Mouse (Mus musculus): ENCODE measurements around the gene Crb2.
A peak's percentile ranks its signal among the peaks of the same experiment; 100 is the strongest.

Gene Crb2

DNA sequence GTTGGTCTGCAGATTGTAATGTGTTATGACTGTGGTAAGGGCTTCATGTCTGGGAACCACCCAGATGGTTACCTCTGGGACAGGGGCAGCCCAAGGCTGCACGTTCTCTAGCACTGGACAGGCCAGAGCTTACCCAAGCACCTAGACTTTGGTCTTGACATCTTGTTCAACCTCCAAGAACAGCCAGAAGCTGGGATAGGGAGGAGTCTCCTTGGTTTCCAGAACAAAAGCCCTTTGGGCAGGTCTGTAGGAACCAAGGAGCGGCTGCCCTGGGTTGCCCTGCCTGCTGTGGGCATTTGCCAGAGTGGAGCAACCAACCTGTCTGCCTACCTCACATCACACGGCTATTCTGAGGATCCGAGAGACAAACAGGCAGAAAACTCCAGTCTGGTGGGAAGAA lies 21.0 kb downstream of the Crb2 start:
- no peak for DNase-seq (ENCODE audit: low spot score in 2 of 2)

DNA sequence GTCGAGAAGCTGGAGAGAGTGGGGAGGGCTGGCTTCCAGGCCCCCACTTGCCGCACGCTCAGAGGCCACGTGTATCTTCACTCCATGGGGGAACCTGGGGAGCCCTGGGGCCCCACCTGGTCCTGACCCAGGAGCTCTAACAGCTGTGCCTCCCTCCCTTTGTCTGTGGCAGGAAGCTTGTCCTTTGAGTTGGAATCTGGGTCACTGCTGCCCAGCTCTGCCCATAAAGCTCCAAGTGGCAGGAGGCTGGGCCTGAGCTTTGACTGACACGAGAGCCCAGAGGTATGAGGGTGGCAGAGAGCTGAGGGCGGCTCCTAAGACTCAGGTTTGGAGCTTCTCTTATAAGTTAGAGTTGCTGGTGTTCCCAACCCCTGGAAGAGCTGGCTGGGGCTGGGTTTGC lies 23.1 kb downstream of the Crb2 start:
- no peak for DNase-seq (ENCODE audit: low spot score in 2 of 2)

DNA sequence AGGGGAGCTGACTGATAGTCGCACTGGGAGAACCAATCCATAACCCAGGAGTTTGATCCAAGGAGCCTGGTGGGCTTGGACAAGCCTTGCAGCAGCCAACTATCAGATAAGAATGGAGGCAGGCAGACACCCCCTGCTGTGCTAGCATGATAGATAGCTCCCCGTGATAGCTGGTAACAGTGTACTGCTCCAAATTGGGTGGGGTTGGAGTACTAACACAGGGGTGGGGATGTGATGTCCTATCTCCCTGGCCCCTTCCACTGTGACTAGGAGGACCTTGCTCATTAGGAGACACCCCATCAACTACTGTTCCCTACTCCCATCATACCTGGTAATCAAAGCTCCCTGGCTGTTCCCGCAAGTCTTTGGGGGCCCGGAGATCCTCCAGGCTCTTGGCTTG lies 25.6 kb downstream of the Crb2 start:
- no peak for DNase-seq (ENCODE audit: low spot score in 2 of 2)

DNA sequence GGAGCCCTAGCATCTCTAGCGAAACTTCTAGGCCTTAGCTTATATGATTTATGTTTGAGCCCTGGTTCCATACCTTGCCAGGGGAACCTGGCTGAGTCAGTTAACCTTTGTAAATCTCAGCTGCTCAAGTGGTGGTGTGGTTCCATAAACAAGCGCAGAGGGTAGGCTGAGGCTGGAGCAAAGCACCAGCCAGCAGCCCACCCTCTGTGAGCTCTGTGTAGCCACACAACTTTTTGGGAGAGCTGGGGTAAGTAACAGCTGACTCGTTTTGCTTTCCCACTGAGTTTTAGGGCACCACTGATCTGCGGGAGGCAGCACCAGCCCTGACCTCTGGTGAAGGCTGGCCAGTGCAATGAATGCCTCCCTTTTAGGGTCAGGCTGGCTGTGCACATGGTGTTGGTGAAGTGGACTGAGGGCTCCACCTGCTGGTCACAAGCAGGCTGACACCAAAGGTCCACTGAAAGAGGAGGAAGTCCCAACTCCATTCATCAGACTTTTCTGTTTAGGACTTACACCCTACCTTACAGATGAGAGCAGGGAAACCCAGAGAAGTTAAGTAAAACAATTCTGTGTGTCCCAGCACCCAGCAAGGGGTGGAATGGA lies 26.7 kb downstream of the Crb2 start:
- peak; percentile 52 to 68 for DNase-seq (ENCODE audit: low spot score in 2 of 2)

DNA sequence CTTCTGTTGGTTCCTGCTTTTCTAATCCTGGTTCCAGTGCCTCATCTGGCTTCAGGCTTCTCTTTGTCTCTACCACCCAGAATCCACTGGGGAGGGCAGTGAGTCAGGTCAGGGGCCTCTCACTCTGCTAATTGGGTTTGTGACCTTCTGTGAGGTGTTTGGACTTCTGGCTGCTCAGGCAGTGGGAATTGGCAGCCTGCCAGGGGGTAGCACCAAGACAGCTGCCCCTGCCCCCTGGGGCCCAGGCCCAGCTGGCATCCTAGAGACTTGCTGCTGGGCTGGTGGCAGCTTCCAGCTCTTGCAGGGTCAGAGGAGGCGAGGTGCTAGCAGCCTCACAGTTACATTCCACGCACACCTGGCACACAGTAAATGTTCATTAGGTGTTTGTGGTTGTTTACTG lies 35.6 kb downstream of the Crb2 start:
- no peak for DNase-seq (ENCODE audit: low spot score in 2 of 2)

DNA sequence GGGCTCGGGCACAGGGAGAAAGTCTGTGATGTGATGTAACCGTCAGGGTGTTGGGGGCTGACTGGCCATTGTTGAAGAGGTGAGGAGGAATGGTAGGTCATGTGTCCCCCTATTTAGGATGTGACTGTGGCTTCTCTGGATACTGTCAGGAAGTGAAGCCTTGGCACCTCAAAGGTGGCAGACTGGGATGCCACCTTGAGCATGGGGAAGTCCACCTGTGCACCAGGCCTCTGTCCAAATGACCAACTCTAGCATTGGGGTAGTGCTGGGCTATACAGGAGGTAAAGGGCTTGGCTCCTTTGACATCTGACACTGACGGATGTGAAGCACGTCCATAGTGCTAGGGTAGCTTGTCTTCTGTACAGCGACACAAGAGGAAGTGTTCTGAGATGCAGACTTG lies 36.4 kb downstream of the Crb2 start:
- no peak for DNase-seq (ENCODE audit: low spot score in 2 of 2)

DNA sequence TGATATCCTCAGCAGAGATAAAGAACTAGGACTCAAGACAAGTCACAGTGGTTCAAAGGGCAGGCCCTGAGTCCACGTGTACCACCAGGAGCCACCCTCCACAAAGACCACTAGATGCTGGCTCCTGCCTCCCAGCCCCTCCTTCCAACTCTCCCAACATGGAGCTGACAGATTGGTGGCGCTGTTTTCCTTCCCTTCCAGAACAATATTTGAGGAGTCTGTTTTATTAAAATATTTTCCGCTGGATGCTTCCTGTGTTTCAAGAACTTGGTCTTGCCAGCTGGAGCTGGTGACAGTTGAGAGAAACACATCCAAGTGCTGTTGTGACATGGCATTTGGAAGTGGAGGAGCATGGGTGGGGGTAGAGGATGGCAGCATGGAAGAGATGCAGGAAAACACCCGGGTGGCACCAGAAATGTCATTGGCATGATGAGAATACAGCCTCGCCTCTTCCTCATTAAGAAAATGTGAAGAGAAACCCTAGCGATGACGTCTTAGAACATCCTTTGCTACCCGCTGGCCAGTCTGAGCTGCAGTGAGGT lies 38.8 kb downstream of the Crb2 start:
- DNase-seq (ENCODE audit: low spot score in 2 of 2), result no peak

DNA sequence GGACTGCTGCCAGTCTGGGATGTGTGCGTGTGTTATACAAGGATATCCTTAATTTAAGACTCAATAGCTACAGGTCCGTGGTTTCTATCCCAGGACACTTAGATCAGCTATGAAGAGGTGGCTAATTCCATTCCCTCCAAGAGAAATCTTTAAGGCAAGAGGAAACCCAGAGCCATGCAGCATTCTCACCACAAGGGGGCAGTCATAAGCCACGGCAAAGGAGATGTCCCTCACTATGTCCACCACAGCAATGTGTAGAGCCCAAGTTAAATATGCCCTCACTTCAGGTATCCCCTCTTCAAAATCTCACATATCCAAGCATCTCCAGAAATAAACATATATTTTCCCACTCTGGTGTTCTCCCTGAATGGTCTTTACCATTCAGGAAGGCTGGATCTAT lies 39.6 kb downstream of the Crb2 start:
- DNase-seq (ENCODE audit: low spot score in 2 of 2), result peak; percentile 52 to 69

DNA sequence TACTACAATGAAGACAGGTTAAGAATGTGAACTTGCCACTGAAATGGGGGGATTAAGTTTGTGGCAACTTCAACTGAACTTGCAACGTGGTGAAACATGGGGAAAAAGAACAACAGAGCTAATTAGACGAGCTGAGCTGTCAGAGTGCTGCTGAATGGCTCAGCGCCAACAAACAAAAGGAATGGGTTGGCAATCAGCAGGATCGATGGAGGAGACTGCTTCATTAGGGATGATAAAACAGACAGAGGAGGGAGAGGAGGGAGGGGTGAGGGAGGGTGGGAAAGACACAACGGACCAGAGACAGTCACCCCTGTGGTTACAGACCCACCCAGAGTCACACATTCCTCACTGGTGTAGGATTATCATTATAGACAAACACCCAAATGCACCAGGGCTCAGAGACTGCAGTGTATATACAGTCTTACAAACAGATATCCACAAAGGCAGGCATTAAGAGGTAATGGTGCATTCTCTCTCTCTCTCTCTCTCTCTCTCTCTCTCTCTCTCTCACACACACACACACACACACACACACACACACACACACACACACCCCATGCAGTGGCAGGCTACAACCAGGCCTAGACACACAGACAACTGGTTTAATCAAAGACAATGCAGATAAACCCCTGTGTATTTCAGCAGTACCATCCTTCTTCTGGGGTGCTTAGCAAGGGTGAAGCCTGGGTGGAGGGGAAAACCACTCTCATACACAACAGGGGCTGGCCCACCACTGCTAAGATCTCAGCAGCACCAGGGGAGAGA lies 42.9 kb downstream of the Crb2 start:
- DNase-seq (ENCODE audit: low spot score in 2 of 2), result no peak

DNA sequence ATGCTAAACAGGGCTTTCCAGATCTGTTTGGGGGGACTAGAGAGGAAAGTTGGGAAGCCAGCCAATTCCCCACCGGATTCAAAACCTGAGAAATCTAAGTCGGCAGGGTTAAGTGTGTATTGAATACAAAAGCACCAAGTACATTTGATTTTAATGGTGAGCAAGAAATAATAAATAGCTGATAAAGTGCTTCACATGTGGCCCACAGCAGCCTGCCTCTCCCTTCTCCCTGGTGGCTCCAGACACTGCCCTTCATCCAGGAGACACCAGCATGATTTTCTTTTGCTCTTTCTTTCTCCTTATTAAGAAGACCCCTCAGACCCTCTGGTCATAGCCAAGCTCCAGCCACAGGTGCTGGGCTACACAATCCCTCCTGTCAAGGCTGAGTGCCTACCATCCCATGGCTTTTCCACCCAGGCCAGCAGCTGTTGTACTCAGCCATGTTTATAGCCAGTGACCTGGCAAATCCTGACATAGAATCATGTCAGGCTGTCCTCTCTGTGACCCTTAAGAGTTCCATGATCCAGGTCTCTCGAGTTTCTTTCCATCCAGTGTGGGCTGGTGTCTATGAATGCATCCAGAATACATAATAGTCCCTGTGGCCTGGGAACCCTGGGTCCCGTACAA lies 43.6 kb downstream of the Crb2 start:
- no peak for DNase-seq (ENCODE audit: low spot score in 2 of 2)

DNA sequence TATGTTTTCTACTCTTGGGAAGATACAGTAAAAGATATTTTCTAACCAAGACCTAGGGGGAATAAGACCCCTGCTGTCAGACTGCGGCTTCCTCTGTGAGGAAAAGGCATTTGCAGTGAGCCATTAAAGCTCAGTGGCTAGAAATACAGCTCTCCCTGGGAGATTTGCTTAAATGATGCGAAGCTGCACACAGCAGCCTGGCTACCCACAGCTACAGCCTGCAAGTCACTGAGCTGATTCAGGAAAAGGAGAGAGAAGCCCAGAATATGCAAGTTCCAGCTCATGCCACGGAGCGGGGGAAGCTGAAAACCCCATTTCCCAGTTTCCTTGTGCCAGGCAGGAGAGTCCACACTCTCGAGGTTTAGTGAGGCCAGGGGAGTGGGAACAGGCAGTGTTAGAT lies 46.1 kb downstream of the Crb2 start:
- no peak for DNase-seq (ENCODE audit: low spot score in 2 of 2)

DNA sequence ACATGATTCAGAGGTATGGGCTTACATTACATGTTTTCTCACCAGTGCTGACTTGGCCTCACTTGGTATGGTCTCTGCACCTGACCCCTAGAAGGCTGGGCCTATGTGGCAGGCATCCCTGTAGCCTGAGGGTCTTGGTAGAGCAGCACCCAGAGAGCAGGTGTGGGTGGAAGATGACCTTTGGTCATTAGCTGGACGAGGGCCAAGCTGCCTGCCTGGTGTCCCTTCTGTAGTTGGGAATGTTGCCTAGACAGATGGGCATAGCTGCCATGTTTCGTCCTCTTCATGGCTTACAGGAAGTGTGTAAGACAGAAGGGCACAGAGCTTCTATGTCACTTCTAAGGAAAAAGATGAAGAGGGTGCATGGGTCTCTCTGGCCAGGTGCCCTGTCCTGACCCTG lies 47.8 kb downstream of the Crb2 start:
- DNase-seq (ENCODE audit: low spot score in 2 of 2), result no peak

DNA sequence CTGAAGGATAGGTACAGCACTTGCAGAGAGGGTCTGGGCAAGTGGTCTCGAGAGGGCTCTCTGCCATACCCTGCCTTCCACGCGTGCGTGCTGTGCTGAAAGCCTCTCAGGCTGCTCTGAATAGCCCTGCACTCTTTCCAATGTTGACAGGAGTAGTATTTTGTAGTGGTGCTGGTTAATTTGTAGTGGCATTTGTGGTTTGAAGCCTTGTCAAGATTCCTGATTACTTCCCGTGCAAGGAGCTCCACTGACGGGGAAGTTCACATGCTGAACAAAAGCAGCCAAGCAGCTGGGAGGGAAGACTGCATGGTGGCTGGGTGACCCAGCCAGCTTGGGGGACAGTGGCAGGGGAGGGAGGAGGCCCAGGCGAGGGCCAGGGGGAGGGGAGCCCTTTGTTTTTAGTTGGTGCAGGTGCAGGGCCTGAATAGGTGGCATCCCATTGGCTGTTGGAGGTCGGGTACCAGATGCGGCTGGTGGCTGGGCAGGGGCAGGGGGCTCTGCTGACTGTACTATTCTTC lies 53.8 kb downstream of the Crb2 start:
- no peak for DNase-seq (ENCODE audit: low spot score in 2 of 2)

DNA sequence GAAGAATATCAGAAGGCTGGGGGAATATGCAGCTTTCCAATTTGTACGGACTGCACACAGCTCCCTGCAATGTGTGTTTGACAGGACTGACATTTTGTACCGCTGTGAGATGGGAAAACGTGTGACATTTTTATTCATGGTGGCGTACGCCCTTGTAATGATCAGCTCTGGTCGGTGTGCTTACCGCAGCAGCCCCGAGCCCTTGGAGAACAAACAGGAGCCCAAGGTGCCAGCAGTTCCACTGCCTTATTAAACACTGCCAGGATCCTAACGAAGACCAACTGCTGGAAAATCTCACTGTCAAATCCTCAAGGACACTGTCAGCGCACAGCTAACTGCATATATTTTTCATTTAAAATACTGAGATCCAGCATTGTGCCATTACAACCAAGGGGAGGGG lies 56.2 kb downstream of the Crb2 start:
- DNase-seq (ENCODE audit: low spot score in 2 of 2), result no peak

DNA sequence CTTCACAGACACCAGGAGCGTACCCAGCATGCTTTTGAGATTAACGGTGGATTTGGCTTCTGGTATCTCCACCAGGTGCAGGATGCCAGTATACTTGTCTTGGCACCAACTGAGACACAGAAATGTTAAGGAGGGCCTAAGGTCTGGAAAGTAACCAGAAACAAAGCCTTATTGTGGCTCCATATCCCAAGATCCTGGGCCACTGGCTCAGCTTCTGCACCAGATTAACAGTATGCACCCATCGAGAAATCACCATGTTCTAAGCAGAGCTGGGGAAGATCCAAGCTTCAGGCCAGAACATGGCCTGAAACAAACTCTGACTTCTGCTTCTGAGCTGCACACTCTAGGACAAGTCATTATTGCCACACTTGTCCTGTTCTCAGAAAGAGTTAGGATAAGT lies 60.9 kb downstream of the Crb2 start:
- DNase-seq (ENCODE audit: low spot score in 2 of 2), result no peak

DNA sequence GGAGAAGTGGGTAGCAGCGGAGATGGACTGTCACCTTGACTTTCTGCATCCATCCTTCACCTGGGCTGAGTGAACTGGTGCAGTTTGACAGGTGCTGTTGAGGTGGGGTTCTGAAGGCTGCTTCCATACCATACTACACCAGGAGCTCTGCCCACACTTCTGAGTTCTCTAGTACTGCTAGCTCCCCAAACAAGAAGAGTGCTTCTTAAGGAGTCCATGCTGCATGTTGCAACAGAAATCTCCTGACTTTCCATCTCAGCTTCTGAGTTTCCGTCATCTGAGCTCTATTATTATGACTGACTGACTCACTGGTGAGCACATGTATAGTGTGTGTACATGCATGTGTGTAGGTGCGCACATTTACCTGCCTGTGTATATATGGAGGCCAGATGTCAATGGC lies 61.5 kb downstream of the Crb2 start:
- no peak for DNase-seq (ENCODE audit: low spot score in 2 of 2)

DNA sequence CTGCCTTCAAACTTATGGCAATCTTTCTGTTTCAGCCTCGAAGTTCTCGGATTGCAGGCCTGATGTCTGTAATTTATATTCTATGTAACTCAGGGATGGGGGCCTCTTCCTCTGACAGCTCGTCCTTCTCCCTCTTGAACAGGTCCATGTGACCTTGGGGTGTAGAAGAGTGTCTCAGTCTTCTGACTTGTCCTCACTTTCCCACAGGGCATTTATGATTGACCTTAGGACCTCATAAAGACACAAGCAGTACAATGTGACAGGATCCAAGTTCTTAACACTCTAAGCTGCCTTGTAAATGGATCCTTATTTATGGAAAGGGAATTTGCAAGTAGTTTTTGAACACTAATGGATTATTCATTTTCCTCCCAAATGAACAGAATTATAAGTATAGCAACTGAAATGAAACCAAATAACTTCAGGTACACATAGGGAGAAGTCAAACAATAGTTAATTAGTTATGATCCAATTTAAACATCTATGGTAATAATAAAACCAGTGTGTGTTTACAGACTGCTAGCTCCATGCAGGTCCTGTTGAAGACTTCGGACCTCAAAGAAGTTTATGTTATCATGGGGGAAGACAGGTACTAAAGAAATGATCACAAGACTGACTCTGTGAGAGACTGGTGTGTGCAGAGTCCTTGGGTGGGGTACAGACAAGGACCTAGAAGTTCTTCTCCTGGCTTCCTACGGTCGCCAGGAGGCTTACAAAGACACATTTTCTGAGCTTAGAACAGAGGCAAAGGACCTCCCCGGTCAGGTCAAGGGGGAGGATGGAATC lies 62.3 kb downstream of the Crb2 start:
- DNase-seq (ENCODE audit: low spot score in 2 of 2), result no peak

DNA sequence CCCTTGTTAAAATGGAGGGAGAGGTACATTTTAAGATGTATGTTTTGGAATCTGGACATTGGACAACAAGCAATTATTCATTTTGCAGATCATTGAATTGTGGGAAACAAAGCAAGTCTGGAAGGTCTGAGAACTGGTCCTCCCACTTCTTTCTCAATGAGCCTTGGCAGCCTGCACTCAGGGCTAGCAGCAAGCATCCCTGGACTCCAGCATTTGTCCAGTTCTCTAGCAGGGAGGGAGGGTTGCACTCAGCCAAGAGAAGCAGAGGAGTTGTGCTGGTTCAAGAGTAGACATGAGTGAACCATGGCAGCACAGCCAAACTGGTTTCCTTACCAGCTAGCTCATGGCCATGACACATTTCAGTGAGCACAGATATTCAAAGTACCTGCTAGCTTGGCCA lies 63.9 kb downstream of the Crb2 start:
- DNase-seq (ENCODE audit: low spot score in 2 of 2), result no peak

DNA sequence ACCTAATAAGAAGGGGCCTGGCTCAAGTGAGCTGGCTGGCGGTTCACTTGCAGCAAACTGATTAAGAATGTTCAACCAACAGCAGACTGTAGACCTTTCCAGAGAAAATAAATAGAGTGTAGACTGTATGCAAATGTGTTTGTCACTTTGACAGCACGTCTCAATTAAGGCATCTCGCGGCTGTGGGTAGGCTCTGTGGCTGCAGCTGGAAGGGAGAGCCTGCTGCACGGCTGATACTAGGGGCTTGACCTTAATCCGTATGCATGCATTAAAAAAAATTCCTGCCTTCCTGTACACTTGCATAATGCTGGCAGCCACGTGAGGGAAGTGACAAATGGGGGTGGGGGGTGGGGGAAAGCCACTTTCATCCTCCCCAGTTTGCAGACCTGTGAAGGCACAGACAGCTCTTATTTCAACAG lies 66.1 kb downstream of the Crb2 start:
- no peak for DNase-seq (ENCODE audit: low spot score in 2 of 2)

DNA sequence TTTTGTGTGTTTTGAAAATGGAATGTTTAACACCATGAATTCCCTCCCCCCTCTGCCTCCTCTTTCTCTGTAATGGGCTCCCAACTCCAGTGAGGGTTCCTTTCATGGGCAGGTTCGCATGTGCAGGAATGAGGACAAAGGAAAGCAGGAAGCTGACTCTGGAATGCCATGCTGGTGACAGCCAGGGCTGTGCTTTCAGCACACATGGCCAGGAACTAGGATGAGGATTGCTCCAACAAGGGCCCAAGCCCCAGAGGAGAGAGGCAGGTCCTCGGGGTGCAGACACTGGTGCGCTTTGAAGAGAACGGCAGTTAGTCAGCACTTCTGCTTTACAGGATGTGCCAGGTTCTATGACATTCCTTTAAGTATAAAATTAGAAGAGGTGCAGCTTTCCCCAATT lies 66.7 kb downstream of the Crb2 start:
- DNase-seq (ENCODE audit: low spot score in 2 of 2), result no peak

All from urinary bladder, postnatal 36 days (tissue).